Mouse (Mus musculus) thymus, postnatal 0 days (tissue): Measurements from ENCODE around the gene Aox2. TPM values are rescaled to one million over a fixed set of nuclear protein-coding genes. Genes with fewer than 3 reads are reported as not detected.
"Not testable (repeated sequence)": the region's sequence is repeated elsewhere in the genome, so short reads cannot be mapped to it uniquely, and the experiment has no call there.

ENCODE experiments used
- DNase-seq: peaks from one replicate; pipeline ENCODE4 v3.0.0-alpha.2; 2015; ENCODE audit warnings: low spot score
- polyA plus RNA-seq: library from polyadenylated mRNA; unstranded; fragments of >200 nt; fragmentation: Nextera tagmentation; extraction: Ambion mirVana; gene quantifications from 2 replicates; pipeline ENCODE4 v1.2.1, GENCODE M21; 2015

Gene Aox2
- polyA plus RNA-seq, 1 experiment from 2014 or later: 0.14 TPM

- no peak for DNase-seq
Measured at GRCm38 (mm10) chr1:58343861-58344260, 65.7 kb downstream of the Aox2 start.

GRCm38 (mm10) chr1:58344570-58344969, 66.4 kb downstream of the Aox2 start:
- no peak for DNase-seq

DNA sequence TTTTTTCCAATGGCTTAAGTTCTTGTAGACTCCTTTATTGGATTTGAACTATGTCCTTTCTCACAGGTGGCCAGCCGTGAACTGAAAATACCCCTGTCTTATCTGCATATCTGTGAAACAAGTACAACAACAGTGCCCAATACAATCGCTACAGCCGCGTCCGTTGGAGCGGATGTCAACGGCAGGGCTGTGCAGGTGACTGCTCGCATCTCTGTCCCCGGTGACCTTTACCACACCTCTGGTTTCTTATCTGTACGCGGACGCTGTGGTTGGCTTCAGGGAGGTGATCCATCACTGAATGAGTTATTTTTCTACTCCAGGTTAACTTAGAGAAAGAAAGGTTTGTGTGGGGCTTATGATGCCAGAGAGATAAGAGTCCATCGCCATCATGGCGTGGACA, 68.0 kb downstream of the Aox2 start:
- no peak for DNase-seq

GRCm38 (mm10) chr1:58348712-58349111, 70.6 kb downstream of the Aox2 start:
- no peak for DNase-seq

DNA sequence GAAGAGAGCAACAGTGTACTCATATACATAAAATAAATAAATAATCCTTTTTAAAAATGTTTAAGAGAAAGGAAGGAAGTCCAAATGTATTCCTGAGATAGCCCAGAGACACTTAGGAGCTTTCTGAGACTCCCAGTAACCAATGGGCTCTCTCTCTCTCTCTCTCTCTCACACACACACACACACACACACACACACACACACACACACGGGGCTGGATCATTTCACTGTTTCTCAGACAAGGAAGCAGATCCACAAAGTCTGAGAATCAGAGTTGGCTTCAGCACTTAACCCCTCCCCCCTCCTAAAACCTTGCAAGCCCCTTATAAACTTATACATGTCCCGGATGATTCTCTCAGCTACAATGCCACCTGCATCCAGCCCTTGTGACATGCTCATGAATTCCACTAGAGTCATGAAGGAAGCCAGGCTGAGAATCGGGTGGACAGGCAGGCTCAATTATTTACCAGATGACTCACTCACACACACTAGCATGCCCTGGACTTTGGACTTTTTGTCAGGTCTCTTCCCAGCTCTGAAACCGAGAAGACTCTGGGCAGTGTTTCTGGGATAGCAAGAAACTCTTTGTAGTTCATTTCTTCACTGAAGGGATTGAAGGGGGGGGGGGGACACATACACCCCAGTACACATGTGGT, 75.2 kb downstream of the Aox2 start:
- no peak for DNase-seq

DNA sequence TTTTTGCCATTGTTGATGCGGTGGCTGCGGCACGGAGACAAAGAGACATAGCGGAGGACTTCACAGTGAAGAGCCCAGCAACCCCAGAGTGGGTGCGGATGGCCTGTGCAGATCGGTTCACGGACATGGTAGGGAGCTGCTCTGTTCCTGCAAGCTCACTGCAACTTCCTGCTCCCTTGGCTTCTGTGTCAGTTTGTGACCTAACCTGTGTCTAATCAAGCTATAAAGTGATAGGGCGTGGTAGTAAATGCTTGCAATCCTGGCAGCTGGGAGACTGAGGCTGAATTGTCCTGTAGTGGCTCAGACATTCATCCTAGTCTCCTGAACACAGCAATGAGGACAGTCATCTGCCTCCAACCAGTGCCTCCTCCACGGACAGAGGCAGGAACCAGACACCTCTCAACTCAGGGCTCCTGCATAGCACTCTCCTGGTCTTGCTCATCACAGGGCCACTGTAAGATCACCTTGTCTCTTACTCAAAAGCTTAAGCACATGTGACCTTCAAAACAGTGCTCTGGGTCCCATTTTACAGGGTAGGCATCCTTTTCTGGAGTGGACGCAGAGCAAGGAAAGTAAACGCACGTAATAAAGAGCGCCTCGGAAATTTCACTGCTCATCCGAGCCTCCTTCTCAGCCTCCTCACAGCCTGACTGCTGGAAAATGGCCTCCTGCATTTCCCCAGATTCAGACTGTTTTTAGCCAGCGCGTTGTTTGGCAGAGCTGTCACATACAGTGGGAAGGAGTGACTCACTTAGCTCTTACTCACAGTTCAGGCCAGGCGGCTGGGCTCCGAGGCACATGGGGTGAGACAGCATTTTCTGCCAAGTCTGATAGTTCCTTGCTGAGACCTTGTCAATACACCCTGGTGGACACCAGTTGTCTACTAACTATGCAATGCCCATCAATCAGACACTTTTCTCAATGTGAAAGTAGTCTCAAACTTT, 81.1 kb downstream of the Aox2 start:
- DNase-seq: no peak

- no peak for DNase-seq
Measured at GRCm38 (mm10) chr1:58362296-58362695, 84.2 kb downstream of the Aox2 start.

- DNase-seq: no peak
Measured at GRCm38 (mm10) chr1:58364551-58364950, 86.4 kb downstream of the Aox2 start.

- DNase-seq: no peak
Measured at GRCm38 (mm10) chr1:58365829-58366228, 87.7 kb downstream of the Aox2 start.

- DNase-seq: no peak
Measured at GRCm38 (mm10) chr1:58366737-58367471, 88.8 kb downstream of the Aox2 start.

- no peak for DNase-seq
Measured at GRCm38 (mm10) chr1:58369716-58370115, 91.6 kb downstream of the Aox2 start.

- DNase-seq: not testable (repeated sequence)
Measured at GRCm38 (mm10) chr1:58374266-58374665, 96.1 kb downstream of the Aox2 start.

- no peak for DNase-seq
Measured at GRCm38 (mm10) chr1:58375574-58376147, 97.5 kb downstream of the Aox2 start.

- DNase-seq: no peak
Measured at GRCm38 (mm10) chr1:58382586-58383281, 104.6 kb downstream of the Aox2 start.

GRCm38 (mm10) chr1:58391421-58392267, 113.5 kb downstream of the Aox2 start:
- DNase-seq: no peak

DNA sequence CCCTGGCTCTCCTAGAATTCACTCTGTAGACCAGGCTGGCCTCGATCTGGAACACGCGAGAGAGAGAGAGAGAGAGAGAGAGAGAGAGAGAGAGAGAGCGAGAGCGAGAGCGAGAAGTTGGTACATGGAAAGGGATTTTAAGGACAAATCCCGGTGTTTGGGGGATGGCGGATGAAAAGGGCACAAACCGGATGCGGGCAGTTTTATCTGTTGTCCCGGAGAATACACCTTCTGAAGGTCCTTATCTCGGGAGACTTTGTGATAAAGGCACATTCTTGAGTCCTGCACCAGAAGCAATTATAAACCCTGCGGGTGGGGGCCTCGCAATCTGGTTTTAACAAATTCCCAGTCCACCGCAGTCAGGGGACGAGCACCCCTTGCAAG, 114.1 kb downstream of the Aox2 start:
- no peak for DNase-seq

GRCm38 (mm10) chr1:58392652-58393283, 114.6 kb downstream of the Aox2 start, which contains the start of gene Bzw1:
Bzw1 (plus strand) TSS chr1:58392898.
- DNase-seq: peak; percentile 95

GRCm38 (mm10) chr1:58393284-58394195, 115.4 kb downstream of the Aox2 start:
- peak; percentile 60 for DNase-seq
